In genomic region chr1:78454659-78455058, GRCm38 (mm10) we compare ENCODE assay signal across 8 mouse cellular contexts. TPM values are rescaled to one million over a fixed set of nuclear protein-coding genes. Genes with fewer than 3 reads are reported as not detected.
DNase-seq lines count a peak whose midpoint lies in the region; ATAC-seq and TF ChIP-seq lines count a peak whose summit lies in the region.
"Had no signal": no experiment of that assay in that cellular context is flagged by ENCODE, and none has a peak within 500 bp of the region (broad histone marks: within the 10 kb centered on the region; RNA-seq: fewer than 3 reads in every experiment).

No protein-coding gene starts in this region.

- TF ChIP-seq CTCF in liver, postnatal 0 days (IDR thresholded peaks at IDR 0.05; ENCODE audit: low read depth), result peak; percentile 71

- peaks cover 76% of the 10 kb centered on the region for H3K36me3 ChIP-seq in liver, postnatal 0 days (replicated peaks; ENCODE audit: insufficient read depth, low read length)
- H3K36me3 ChIP-seq in liver, embryonic 11.5 days (ENCODE audit: control insufficient read depth, insufficient read depth, low read length), result peaks cover 49% of the 10 kb centered on the region
- H3K36me3 ChIP-seq in splenic B cell, adult 2 months (ENCODE audit: control insufficient read depth, insufficient read depth, low read length, poor library complexity, severe bottlenecking), result peaks cover 11% of the 10 kb centered on the region; the same call in 1 of the 2 replicates

- no peaks in the 10 kb centered on the region for H3K27me3 ChIP-seq in liver, postnatal 0 days (ENCODE audit: insufficient read depth, low read length)
- H3K27me3 ChIP-seq in liver, embryonic 11.5 days (replicated peaks; ENCODE audit: control insufficient read depth, insufficient read depth, low read length), result no peaks in the 10 kb centered on the region
- H3K27me3 ChIP-seq in splenic B cell, adult 2 months (ENCODE audit: control insufficient read depth, insufficient read depth, low read length, poor library complexity, severe bottlenecking), result no peaks in the 10 kb centered on the region

- H3K4me2 ChIP-seq in liver, postnatal 0 days (ENCODE audit: low read depth, low read length), result no peak overlapping the region
- H3K4me2 ChIP-seq in liver, embryonic 11.5 days, result no peak overlapping the region

- 46% methylated on average over 7 of the region's 7 CpGs for WGBS in liver, postnatal 0 days (ENCODE audit: insufficient replicate concordance)
- WGBS in liver, embryonic 11.5 days, result 58% methylated on average over 7 of the region's 7 CpGs

- H3K4me1 ChIP-seq in liver, postnatal 0 days (ENCODE audit: insufficient read depth), result no peaks in the 10 kb centered on the region
- H3K4me1 ChIP-seq in liver, embryonic 11.5 days (replicated peaks; ENCODE audit: control insufficient read depth, insufficient read depth, low read length), result no peaks in the 10 kb centered on the region

- intact Hi-C loops in heart, postnatal 14 days (cut with DNase I), result no loop called here

- TF ChIP-seq EP300 in liver, postnatal 0 days (IDR thresholded peaks at IDR 0.05; ENCODE audit: low read depth), result no peak

- no peak for ATAC-seq in liver, postnatal 0 days
- ATAC-seq in liver, embryonic 11.5 days (replicated peaks; ENCODE audit: low FRiP score), result no peak

- no peak overlapping the region for H3K4me3 ChIP-seq in liver, postnatal 0 days (ENCODE audit: low read depth, low read length)
- no peak overlapping the region for H3K4me3 ChIP-seq in liver, embryonic 11.5 days (ENCODE audit: low read depth, low read length)

- no peaks in the 10 kb centered on the region for H3K9me3 ChIP-seq in liver, postnatal 0 days (ENCODE audit: low read length)
- no peaks in the 10 kb centered on the region for H3K9me3 ChIP-seq in liver, embryonic 11.5 days (ENCODE audit: control insufficient read depth, low read length)

- H3K9ac ChIP-seq in liver, postnatal 0 days (replicated peaks), result no peak overlapping the region
- H3K9ac ChIP-seq in liver, embryonic 11.5 days (ENCODE audit: low read depth, low read length), result no peak overlapping the region

- H3K27ac ChIP-seq in liver, postnatal 0 days (ENCODE audit: low read depth), result no peak overlapping the region
- no peak overlapping the region for H3K27ac ChIP-seq in liver, embryonic 11.5 days (ENCODE audit: low read depth, low read length)

- peak; percentile 23 for DNase-seq in liver, postnatal 0 days
- no peak for DNase-seq in liver, embryonic 11.5 days (ENCODE audit: low spot score)
- DNase-seq in Muller cell, postnatal 12 days (ENCODE audit: inconsistent ontology term), result peak; percentile 39
- peak; percentile 57 for DNase-seq in cerebellum, adult 9-10 months
- peak; percentile 11 to 45 for DNase-seq in heart, postnatal 14 days
- DNase-seq in lung, postnatal 10 days, result peak; percentile 57
- peak; percentile 60 for DNase-seq in splenic B cell, adult 2 months (ENCODE audit: low read depth, low spot score)

RNA-seq across cellular contexts. Expression of gene Farsb, which starts 34.0 kb away (rescaled TPM):
- polyA plus RNA-seq in liver, postnatal 0 days (2015; fragmentation: Nextera tagmentation; extraction: Ambion mirVana), result 37.6 and 41.5 TPM in 2 replicates
- polyA plus RNA-seq in liver, embryonic 11.5 days (2014; fragmentation: Nextera tagmentation; extraction: Ambion mirVana), result 204 and 227 TPM in 2 replicates
- total RNA-seq in heart, postnatal 14 days (2021), result 10 to 100 TPM; 47.6 to 48.3 TPM

RNA-seq across cellular contexts. Expression of gene Mogat1, which starts 56.1 kb away (rescaled TPM):
- 0.22 TPM in 1 of 2 replicates, not detected in the other for polyA plus RNA-seq in liver, postnatal 0 days (2015; fragmentation: Nextera tagmentation; extraction: Ambion mirVana)
- polyA plus RNA-seq in liver, embryonic 11.5 days (2014; fragmentation: Nextera tagmentation; extraction: Ambion mirVana), result not detected in 2 replicates
- not detected for total RNA-seq in heart, postnatal 14 days (2021)
- total RNA-seq: hematopoietic stem cell, adult 5-6 weeks had no signal

RNA-seq across cellular contexts. Expression of gene BC035947, which starts 57.3 kb away (rescaled TPM):
- polyA plus RNA-seq in liver, postnatal 0 days (2015; fragmentation: Nextera tagmentation; extraction: Ambion mirVana), result not detected in 2 replicates
- polyA plus RNA-seq in liver, embryonic 11.5 days (2014; fragmentation: Nextera tagmentation; extraction: Ambion mirVana), result not detected in 2 replicates
- not detected for total RNA-seq in heart, postnatal 14 days (2021)
- total RNA-seq: hematopoietic stem cell, adult 5-6 weeks had no signal
